Mouse (Mus musculus) lung, adult 2 months (tissue): Measurements from ENCODE around the gene Meis2.

Source experiments
- CTCF ChIP-seq: fragments of 200-500 bp; IDR thresholded peaks from 2 replicates; pipeline ENCODE4 v1.5.1; 2011; ENCODE audit warnings: mild to moderate bottlenecking, low read length, control low read depth; ENCODE audit not compliant: insufficient read depth
- POLR2A ChIP-seq: fragments of 200-500 bp; IDR thresholded peaks from 2 replicates; pipeline ENCODE4 v1.6.1; 2011; ENCODE audit warnings: low read depth, mild to moderate bottlenecking, control low read depth, low read length, borderline replicate concordance; ENCODE audit errors: extremely low read depth

GRCm38 (mm10) chr2:115978666-115979065, 87.0 kb downstream of the Meis2 start:
- TF ChIP-seq POLR2A (no peak), CTCF (no peak)
